Mouse (Mus musculus): ENCODE results near the gene Trpm2. TPM values are rescaled to one million over a fixed set of nuclear protein-coding genes. Genes with fewer than 3 reads are reported as not detected.

Trpm2 gene
- polyA plus RNA-seq (2015; fragmentation: Nextera tagmentation; extraction: Ambion mirVana): 0.27 and 0.58 TPM in 2 replicates

GRCm38 (mm10) chr10:77970481-77970880, at the start of gene Trpm2:
Gene Trpm2, minus strand, starts transcription at chr10:77970563.

GRCm38 (mm10) chr10:78009945-78010293, 39.6 kb upstream of the Trpm2 start, which contains the start of gene Pfkl:
Gene Pfkl, minus strand, starts transcription at chr10:78010083.

GRCm38 (mm10) chr10:77978351-77979350, 8.3 kb upstream of the Trpm2 start, which contains the start of gene 1810043G02Rik:
Gene 1810043G02Rik, plus strand, starts transcription at chr10:77978524.

GRCm38 (mm10) chr10:77902211-77902893, 68.0 kb downstream of the Trpm2 start, which contains the start of gene Lrrc3:
Gene Lrrc3, minus strand, starts transcription at chr10:77902536.

DNA sequence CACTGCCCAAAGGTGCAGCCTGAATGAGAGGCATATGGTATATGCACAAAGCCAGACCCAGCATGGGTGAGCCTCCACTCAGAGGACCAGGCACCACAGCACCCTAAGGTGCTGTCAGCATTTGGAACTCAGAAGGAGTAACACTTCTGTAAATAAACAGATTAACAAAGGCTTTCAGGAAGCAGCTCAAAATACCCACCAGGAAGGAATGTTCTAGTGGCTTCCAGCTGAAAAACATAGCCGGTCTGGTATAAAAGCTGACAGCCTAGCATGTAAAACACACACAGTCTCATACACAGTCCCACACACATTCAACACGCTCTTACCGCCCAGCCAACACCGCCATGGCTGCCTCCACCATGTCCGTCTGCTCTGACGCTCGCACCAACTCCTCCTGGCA, 108.7 kb downstream of the Trpm2 start, which contains the start of gene Gm3285:
Gene Gm3285 (plus strand): TSS at position 301 of the 400 bp plus-strand sequence.

Other genes with a start within 250 kb of the Trpm2 start
- gene Krtap12-1, start 250.0 kb downstream of the Trpm2 start, polyA plus RNA-seq (2015; fragmentation: Nextera tagmentation; extraction: Ambion mirVana): not detected in 2 replicates
- gene Gm10100, start 244.1 kb downstream of the Trpm2 start, polyA plus RNA-seq (2015; fragmentation: Nextera tagmentation; extraction: Ambion mirVana): not detected in 2 replicates
- not detected in 2 replicates for gene Gm18596, start 227.9 kb downstream of the Trpm2 start, polyA plus RNA-seq (2015; fragmentation: Nextera tagmentation; extraction: Ambion mirVana)
- gene Gm9736, start 219.2 kb downstream of the Trpm2 start, polyA plus RNA-seq (2015; fragmentation: Nextera tagmentation; extraction: Ambion mirVana): not detected in 2 replicates
- gene Gm3233, start 210.9 kb downstream of the Trpm2 start, polyA plus RNA-seq (2015; fragmentation: Nextera tagmentation; extraction: Ambion mirVana): not detected in 2 replicates
- not detected in 2 replicates for gene Gm3238, start 199.2 kb downstream of the Trpm2 start, polyA plus RNA-seq (2015; fragmentation: Nextera tagmentation; extraction: Ambion mirVana)
- not detected in 2 replicates for gene Gm7138, start 193.6 kb downstream of the Trpm2 start, polyA plus RNA-seq (2015; fragmentation: Nextera tagmentation; extraction: Ambion mirVana)
- gene Gm3250, start 188.0 kb downstream of the Trpm2 start, polyA plus RNA-seq (2015; fragmentation: Nextera tagmentation; extraction: Ambion mirVana): not detected in 2 replicates
- not detected in 2 replicates for gene Gm7137, start 182.4 kb downstream of the Trpm2 start, polyA plus RNA-seq (2015; fragmentation: Nextera tagmentation; extraction: Ambion mirVana)
- gene Gm9639, start 175.5 kb downstream of the Trpm2 start, polyA plus RNA-seq (2015; fragmentation: Nextera tagmentation; extraction: Ambion mirVana): not detected in 2 replicates
- not detected in 2 replicates for gene Gm19668, start 171.4 kb downstream of the Trpm2 start, polyA plus RNA-seq (2015; fragmentation: Nextera tagmentation; extraction: Ambion mirVana)
- gene Gm9507, start 158.7 kb downstream of the Trpm2 start, polyA plus RNA-seq (2015; fragmentation: Nextera tagmentation; extraction: Ambion mirVana): not detected in 2 replicates
- gene Gm2696, start 155.9 kb downstream of the Trpm2 start, polyA plus RNA-seq (2015; fragmentation: Nextera tagmentation; extraction: Ambion mirVana): not detected in 2 replicates
- gene Krtap10-4, start 143.5 kb downstream of the Trpm2 start, polyA plus RNA-seq (2015; fragmentation: Nextera tagmentation; extraction: Ambion mirVana): not detected in 2 replicates
- gene Krtap10-10, start 134.6 kb downstream of the Trpm2 start, polyA plus RNA-seq (2015; fragmentation: Nextera tagmentation; extraction: Ambion mirVana): not detected in 2 replicates
- not detected in 2 replicates for gene Gm36176, start 123.8 kb downstream of the Trpm2 start, polyA plus RNA-seq (2015; fragmentation: Nextera tagmentation; extraction: Ambion mirVana)
- not detected in 2 replicates for gene Gm10318, start 117.7 kb downstream of the Trpm2 start, polyA plus RNA-seq (2015; fragmentation: Nextera tagmentation; extraction: Ambion mirVana)
- gene Gm3285, start 108.6 kb downstream of the Trpm2 start, polyA plus RNA-seq (2015; fragmentation: Nextera tagmentation; extraction: Ambion mirVana): not detected in 2 replicates
- 7.1 and 7.6 TPM in 2 replicates for gene Lrrc3, start 68.0 kb downstream of the Trpm2 start, polyA plus RNA-seq (2015; fragmentation: Nextera tagmentation; extraction: Ambion mirVana)
- 14.8 and 17.2 TPM in 2 replicates for gene 1810043G02Rik, start 8.0 kb upstream of the Trpm2 start, polyA plus RNA-seq (2015; fragmentation: Nextera tagmentation; extraction: Ambion mirVana)
- 83.0 and 103 TPM in 2 replicates for gene Pfkl, start 39.5 kb upstream of the Trpm2 start, polyA plus RNA-seq (2015; fragmentation: Nextera tagmentation; extraction: Ambion mirVana)
- 8.0 and 8.3 TPM in 2 replicates for gene Dnmt3l, start 71.4 kb upstream of the Trpm2 start, polyA plus RNA-seq (2015; fragmentation: Nextera tagmentation; extraction: Ambion mirVana)
- 0.53 and 0.64 TPM in 2 replicates for gene Aire, start 73.0 kb upstream of the Trpm2 start, polyA plus RNA-seq (2015; fragmentation: Nextera tagmentation; extraction: Ambion mirVana)
- gene Icosl, start 98.7 kb upstream of the Trpm2 start, polyA plus RNA-seq (2015; fragmentation: Nextera tagmentation; extraction: Ambion mirVana): 8.8 and 9.1 TPM in 2 replicates
- 25.5 and 26.9 TPM in 2 replicates for gene D10Jhu81e, start 199.2 kb upstream of the Trpm2 start, polyA plus RNA-seq (2015; fragmentation: Nextera tagmentation; extraction: Ambion mirVana)
- 7.1 and 7.9 TPM in 2 replicates for gene Pwp2, start 214.6 kb upstream of the Trpm2 start, polyA plus RNA-seq (2015; fragmentation: Nextera tagmentation; extraction: Ambion mirVana)

Data from urinary bladder, postnatal 0 days (tissue).